Mouse (Mus musculus): ENCODE measurements around the gene Zfp420. TPM values are rescaled to one million over a fixed set of nuclear protein-coding genes. Genes with fewer than 3 reads are reported as not detected.
A peak's percentile ranks its signal among the peaks of the same experiment; 100 is the strongest.
"Not testable (repeated sequence)": the region's sequence is repeated elsewhere in the genome, so short reads cannot be mapped to it uniquely, and the experiment has no call there.

Zfp420 gene
- polyA plus RNA-seq, 1 experiment, result 13.4 TPM

DNA sequence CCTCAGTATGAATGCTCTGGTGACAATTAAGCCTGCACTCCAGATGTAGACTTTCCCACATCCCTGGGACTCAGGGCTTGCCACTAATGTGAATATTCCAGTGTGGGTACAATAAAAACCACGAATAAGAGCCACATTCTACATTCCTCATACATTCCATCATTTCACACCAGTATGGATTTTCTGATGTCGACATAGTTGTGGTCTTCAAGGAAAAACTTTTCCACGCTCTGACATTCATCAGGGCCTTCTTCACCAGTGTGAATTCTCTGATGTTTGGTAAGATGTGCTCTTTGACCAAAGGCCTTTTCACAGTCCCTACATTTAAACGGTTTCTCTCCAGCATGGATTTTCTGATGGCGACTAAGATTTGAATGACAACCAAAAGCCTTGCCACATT, 15.2 kb upstream of the Zfp420 start:
- peaks cover 26% of the 10 kb centered on the region for H3K36me3 ChIP-seq (ENCODE audit: control insufficient read depth, insufficient read depth, low read length, poor library complexity, severe bottlenecking)
- no peak overlapping the region for H3K9ac ChIP-seq (ENCODE audit: low read depth, poor library complexity, severe bottlenecking)
- no peak overlapping the region for H3K4me3 ChIP-seq (ENCODE audit: low read depth, low read length)
- H3K27ac ChIP-seq (ENCODE audit: insufficient read depth, low read length), result no peak overlapping the region
- H3K4me1 ChIP-seq (ENCODE audit: control insufficient read depth, insufficient read depth, low read length), result no peaks in the 10 kb centered on the region
- no peaks in the 10 kb centered on the region for H3K9me3 ChIP-seq (replicated peaks; ENCODE audit: control insufficient read depth, insufficient read depth, low read length, poor library complexity, severe bottlenecking)
- H3K27me3 ChIP-seq (ENCODE audit: control insufficient read depth, insufficient read depth, low read length, poor library complexity, severe bottlenecking), result no peaks in the 10 kb centered on the region
- TF ChIP-seq CTCF (IDR thresholded peaks at IDR 0.05; ENCODE audit: low read depth, low read length), result no peak
- no peak for TF ChIP-seq POLR2A (IDR thresholded peaks at IDR 0.05; ENCODE audit: insufficient read depth, low read length)
- TF ChIP-seq EP300 (IDR thresholded peaks at IDR 0.05; ENCODE audit: insufficient read depth, low read depth, low read length), result no peak

DNA sequence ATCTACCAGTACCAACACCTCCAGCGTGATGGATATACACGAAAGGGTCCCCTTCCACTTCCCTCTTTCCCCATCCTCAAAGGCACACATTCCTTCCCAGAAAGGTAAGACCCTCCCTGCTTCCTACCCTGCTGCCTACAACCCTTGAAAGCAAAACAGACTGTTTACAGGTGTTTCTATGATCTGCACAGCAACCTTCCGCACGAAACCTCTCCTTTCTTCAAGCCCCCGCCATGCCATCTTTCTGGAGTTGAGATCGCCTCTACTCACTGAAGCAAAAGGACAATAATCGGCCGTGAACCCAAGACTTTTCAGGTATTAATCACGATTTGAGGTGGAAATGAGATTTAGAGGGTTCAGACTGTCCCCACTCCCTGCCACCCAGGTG, 7.0 kb upstream of the Zfp420 start:
- peaks cover 9% of the 10 kb centered on the region for H3K36me3 ChIP-seq (ENCODE audit: control insufficient read depth, insufficient read depth, low read length, poor library complexity, severe bottlenecking)
- peak overlapping the region; percentile 83 for H3K4me3 ChIP-seq (ENCODE audit: low read depth, low read length)
- no peaks in the 10 kb centered on the region for H3K4me1 ChIP-seq (ENCODE audit: control insufficient read depth, insufficient read depth, low read length)
- TF ChIP-seq EP300 (IDR thresholded peaks at IDR 0.05; ENCODE audit: insufficient read depth, low read depth, low read length) (no peak), CTCF (IDR thresholded peaks at IDR 0.05; ENCODE audit: low read depth, low read length) (no peak), POLR2A (IDR thresholded peaks at IDR 0.05; ENCODE audit: insufficient read depth, low read length) (no peak)
- H3K9me3 ChIP-seq (replicated peaks; ENCODE audit: control insufficient read depth, insufficient read depth, low read length, poor library complexity, severe bottlenecking), result 0 out of 2 replicates have a peak, but pooled peaks cover 3% of the 10 kb centered on the region
- peak overlapping the region; percentile 40 for H3K9ac ChIP-seq (ENCODE audit: low read depth, poor library complexity, severe bottlenecking)
- no peaks in the 10 kb centered on the region for H3K27me3 ChIP-seq (ENCODE audit: control insufficient read depth, insufficient read depth, low read length, poor library complexity, severe bottlenecking)
- no peak overlapping the region for H3K27ac ChIP-seq (ENCODE audit: insufficient read depth, low read length)

- TF ChIP-seq EP300 (IDR thresholded peaks at IDR 0.05; ENCODE audit: insufficient read depth, low read depth, low read length) (no peak), POLR2A (IDR thresholded peaks at IDR 0.05; ENCODE audit: insufficient read depth, low read length) (peak; percentile 10), CTCF (IDR thresholded peaks at IDR 0.05; ENCODE audit: low read depth, low read length) (no peak)
- H3K27me3 ChIP-seq (ENCODE audit: control insufficient read depth, insufficient read depth, low read length, poor library complexity, severe bottlenecking), result no peaks in the 10 kb centered on the region
Measured at GRCm38 (mm10) chr7:29853219-29853842, 6.4 kb upstream of the Zfp420 start, which contains the start of gene Zfp940. Zfp940 (minus strand) TSS chr7:29853669.

GRCm38 (mm10) chr7:29861660-29862059, 1.9 kb downstream of the Zfp420 start:
- Histone ChIP-seq H3K27me3 (ENCODE audit: control insufficient read depth, insufficient read depth, low read length, poor library complexity, severe bottlenecking) (no peaks in the 10 kb centered on the region), H3K36me3 (ENCODE audit: control insufficient read depth, insufficient read depth, low read length, poor library complexity, severe bottlenecking) (no peaks in the 10 kb centered on the region), H3K9me3 (replicated peaks; ENCODE audit: control insufficient read depth, insufficient read depth, low read length, poor library complexity, severe bottlenecking) (no peaks in the 10 kb centered on the region), H3K9ac (ENCODE audit: low read depth, poor library complexity, severe bottlenecking) (no peak overlapping the region), H3K4me1 (ENCODE audit: control insufficient read depth, insufficient read depth, low read length) (no peaks in the 10 kb centered on the region), H3K4me3 (ENCODE audit: low read depth, low read length) (no peak overlapping the region), H3K27ac (ENCODE audit: insufficient read depth, low read length) (no peak overlapping the region)
- TF ChIP-seq EP300 (IDR thresholded peaks at IDR 0.05; ENCODE audit: insufficient read depth, low read depth, low read length), result no peak
- TF ChIP-seq POLR2A (IDR thresholded peaks at IDR 0.05; ENCODE audit: insufficient read depth, low read length), result no peak
- TF ChIP-seq CTCF (IDR thresholded peaks at IDR 0.05; ENCODE audit: low read depth, low read length), result peak; percentile 75

More at GRCm38 (mm10) chr7:29853219-29853842, 6.4 kb upstream of the Zfp420 start, which contains the start of gene Zfp940:
- Histone ChIP-seq H3K4me3 (ENCODE audit: low read depth, low read length) (peak within 1 kb of the TSS; percentile 83), H3K9me3 (replicated peaks; ENCODE audit: control insufficient read depth, insufficient read depth, low read length, poor library complexity, severe bottlenecking) (0 out of 2 replicates have a peak, but pooled peaks cover 3% of the 10 kb centered on the region), H3K36me3 (ENCODE audit: control insufficient read depth, insufficient read depth, low read length, poor library complexity, severe bottlenecking) (peaks cover 9% of the 10 kb centered on the region), H3K4me1 (ENCODE audit: control insufficient read depth, insufficient read depth, low read length) (no peaks in the 10 kb centered on the region), H3K27ac (ENCODE audit: insufficient read depth, low read length) (no peak within 1 kb of the TSS), H3K9ac (ENCODE audit: low read depth, poor library complexity, severe bottlenecking) (peak within 1 kb of the TSS; percentile 40)

- Histone ChIP-seq H3K4me1 (ENCODE audit: control insufficient read depth, insufficient read depth, low read length) (no peaks in the 10 kb centered on the region), H3K36me3 (ENCODE audit: control insufficient read depth, insufficient read depth, low read length, poor library complexity, severe bottlenecking) (peaks cover 16% of the 10 kb centered on the region), H3K27me3 (ENCODE audit: control insufficient read depth, insufficient read depth, low read length, poor library complexity, severe bottlenecking) (no peaks in the 10 kb centered on the region), H3K4me3 (ENCODE audit: low read depth, low read length) (no peak overlapping the region), H3K27ac (ENCODE audit: insufficient read depth, low read length) (no peak overlapping the region), H3K9ac (ENCODE audit: low read depth, poor library complexity, severe bottlenecking) (no peak overlapping the region), H3K9me3 (replicated peaks; ENCODE audit: control insufficient read depth, insufficient read depth, low read length, poor library complexity, severe bottlenecking) (peaks cover 23% of the 10 kb centered on the region)
- TF ChIP-seq EP300 (IDR thresholded peaks at IDR 0.05; ENCODE audit: insufficient read depth, low read depth, low read length) (no peak), CTCF (IDR thresholded peaks at IDR 0.05; ENCODE audit: low read depth, low read length) (no peak), POLR2A (IDR thresholded peaks at IDR 0.05; ENCODE audit: insufficient read depth, low read length) (no peak)
Measured at GRCm38 (mm10) chr7:29874256-29874655, 14.5 kb downstream of the Zfp420 start.

DNA sequence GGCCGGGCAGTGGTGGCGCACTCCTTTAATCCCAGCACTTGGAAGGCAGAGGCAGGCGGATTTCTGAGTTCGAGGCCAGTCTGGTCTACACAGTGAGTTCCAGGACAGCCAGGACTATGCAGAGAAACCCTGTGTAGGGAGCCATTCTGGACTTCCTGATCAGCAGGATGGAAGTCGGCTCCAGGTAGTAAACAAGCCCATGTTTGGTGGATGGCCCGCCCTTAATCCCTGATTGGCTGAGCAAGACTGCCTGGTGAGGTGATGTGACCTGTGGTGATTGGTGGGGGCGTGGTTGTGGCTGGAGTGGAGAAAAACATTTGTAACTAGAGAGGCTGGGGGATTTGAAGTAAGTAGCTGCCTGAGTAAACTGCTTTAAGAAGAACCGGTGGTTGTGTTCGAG, 17.8 kb downstream of the Zfp420 start:
- peaks cover 16% of the 10 kb centered on the region for H3K36me3 ChIP-seq (ENCODE audit: control insufficient read depth, insufficient read depth, low read length, poor library complexity, severe bottlenecking)
- H3K27me3 ChIP-seq (ENCODE audit: control insufficient read depth, insufficient read depth, low read length, poor library complexity, severe bottlenecking), result not testable (repeated sequence)
- H3K27ac ChIP-seq (ENCODE audit: insufficient read depth, low read length), result peak overlapping the region; percentile 76

More for the DNA sequence above, 17.8 kb downstream of the Zfp420 start:
- H3K4me1 ChIP-seq (ENCODE audit: control insufficient read depth, insufficient read depth, low read length); H3K9ac ChIP-seq (ENCODE audit: low read depth, poor library complexity, severe bottlenecking); H3K4me3 ChIP-seq (ENCODE audit: low read depth, low read length): not testable (repeated sequence)
- peaks cover 22% of the 10 kb centered on the region for H3K9me3 ChIP-seq (replicated peaks; ENCODE audit: control insufficient read depth, insufficient read depth, low read length, poor library complexity, severe bottlenecking)

Data from ES-Bruce4 (cell line).